Mouse (Mus musculus) heart, postnatal 0 days (tissue): ENCODE results near the gene Gipc2.

ENCODE experiments used
- CTCF ChIP-seq: IDR thresholded peaks from 2 replicates; pipeline ENCODE4 v1.5.1; 2016; ENCODE audit warnings: antibody characterized with exemption, control low read depth, low read depth
- EP300 ChIP-seq: IDR thresholded peaks from 2 replicates; pipeline ENCODE4 v1.6.1; 2016; ENCODE audit warnings: antibody characterized with exemption, low read depth

DNA sequence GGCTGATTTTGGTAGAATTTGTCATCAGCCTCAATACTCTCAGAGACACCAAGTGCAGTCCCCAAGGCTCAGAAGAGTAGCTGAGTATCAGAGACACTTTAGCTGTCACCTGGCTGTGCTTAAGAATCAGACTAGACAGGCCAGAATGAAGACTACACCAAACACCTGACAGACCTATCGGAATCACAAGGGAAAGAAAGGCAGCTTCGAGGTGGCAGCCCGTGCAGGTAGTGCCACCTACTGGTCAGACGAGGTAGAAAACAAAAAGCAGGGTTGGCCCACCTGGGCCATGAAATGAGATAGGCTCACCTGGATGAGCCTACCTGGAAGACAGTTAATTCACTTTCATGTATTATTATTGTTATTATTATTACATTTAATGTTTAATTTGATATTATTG is 76.9 kb downstream of the Gipc2 start:
- TF ChIP-seq EP300 (no peak), CTCF (peak; percentile 93)
